Mouse (Mus musculus): Measurements from ENCODE around the gene Itga4.

Gene Itga4

GRCm38 (mm10) chr2:79266480-79266879 is 11.3 kb downstream of the Itga4 start:
- DNase-seq (ENCODE audit: low spot score in 2 of 2), result no peak

- no peak for DNase-seq (ENCODE audit: low spot score in 2 of 2)
Observed at GRCm38 (mm10) chr2:79267181-79267580, 12.0 kb downstream of the Itga4 start.

- DNase-seq (ENCODE audit: low spot score in 2 of 2), result no peak
Observed at GRCm38 (mm10) chr2:79268863-79269262, 13.6 kb downstream of the Itga4 start.

- DNase-seq (ENCODE audit: low spot score in 2 of 2), result no peak
Observed at GRCm38 (mm10) chr2:79270034-79270535, 14.9 kb downstream of the Itga4 start.

GRCm38 (mm10) chr2:79271838-79272237 is 16.6 kb downstream of the Itga4 start:
- DNase-seq (ENCODE audit: low spot score in 2 of 2), result no peak

GRCm38 (mm10) chr2:79278581-79278980 is 23.4 kb downstream of the Itga4 start:
- DNase-seq (ENCODE audit: low spot score in 2 of 2), result no peak

- no peak for DNase-seq (ENCODE audit: low spot score in 2 of 2)
Observed at GRCm38 (mm10) chr2:79284206-79284605, 29.0 kb downstream of the Itga4 start.

GRCm38 (mm10) chr2:79290149-79290548 is 34.9 kb downstream of the Itga4 start:
- no peak for DNase-seq (ENCODE audit: low spot score in 2 of 2)

GRCm38 (mm10) chr2:79291922-79292321 is 36.7 kb downstream of the Itga4 start:
- DNase-seq (ENCODE audit: low spot score in 2 of 2), result no peak

GRCm38 (mm10) chr2:79292431-79292830 is 37.2 kb downstream of the Itga4 start:
- DNase-seq (ENCODE audit: low spot score in 2 of 2), result no peak

GRCm38 (mm10) chr2:79302398-79302797 is 47.2 kb downstream of the Itga4 start:
- DNase-seq (ENCODE audit: low spot score in 2 of 2), result no peak

- DNase-seq (ENCODE audit: low spot score in 2 of 2), result peak; percentile 9 to 57
Observed at GRCm38 (mm10) chr2:79307549-79307948, 52.3 kb downstream of the Itga4 start.

- peak; percentile 10 to 32 for DNase-seq (ENCODE audit: low spot score in 2 of 2)
Observed at GRCm38 (mm10) chr2:79309454-79310118, 54.4 kb downstream of the Itga4 start.

GRCm38 (mm10) chr2:79312499-79312898 is 57.3 kb downstream of the Itga4 start:
- DNase-seq (ENCODE audit: low spot score in 2 of 2), result no peak

- DNase-seq (ENCODE audit: low spot score in 2 of 2), result no peak
Observed at GRCm38 (mm10) chr2:79315108-79315507, 59.9 kb downstream of the Itga4 start.

- no peak for DNase-seq (ENCODE audit: low spot score in 2 of 2)
Observed at GRCm38 (mm10) chr2:79316182-79316880, 61.1 kb downstream of the Itga4 start.

GRCm38 (mm10) chr2:79328079-79328478 is 72.9 kb downstream of the Itga4 start:
- no peak for DNase-seq (ENCODE audit: low spot score in 2 of 2)

GRCm38 (mm10) chr2:79334661-79335060 is 79.4 kb downstream of the Itga4 start:
- DNase-seq (ENCODE audit: low spot score in 2 of 2), result no peak

- no peak for DNase-seq (ENCODE audit: low spot score in 2 of 2)
Observed at GRCm38 (mm10) chr2:79336141-79336540, 80.9 kb downstream of the Itga4 start.

GRCm38 (mm10) chr2:79339003-79339402 is 83.8 kb downstream of the Itga4 start:
- DNase-seq (ENCODE audit: low spot score in 2 of 2), result no peak

GRCm38 (mm10) chr2:79343115-79343514 is 87.9 kb downstream of the Itga4 start:
- DNase-seq (ENCODE audit: low spot score in 2 of 2), result no peak

- no peak for DNase-seq (ENCODE audit: low spot score in 2 of 2)
Observed at GRCm38 (mm10) chr2:79351179-79352099, 96.2 kb downstream of the Itga4 start.

All from right cerebral cortex, postnatal 36 days (tissue).